Mouse (Mus musculus): ENCODE results near the gene Selenoo. TPM values are rescaled to one million over a fixed set of nuclear protein-coding genes. Genes with fewer than 3 reads are reported as not detected.

The Selenoo gene
- polyA plus RNA-seq, 1 experiment from 2014 or later, result 21.5 TPM

GRCm38 (mm10) chr15:89147456-89147855 is 58.6 kb downstream of the Selenoo start:
- no peaks in the 10 kb centered on the region for H3K9me3 ChIP-seq (ENCODE audit: low read depth, low read length)
- H3K9ac ChIP-seq, result no peak overlapping the region
- no peaks in the 10 kb centered on the region for H3K36me3 ChIP-seq (ENCODE audit: insufficient read depth)
- H3K27me3 ChIP-seq (ENCODE audit: insufficient read depth, low read length), result peaks cover 53% of the 10 kb centered on the region
- H3K4me3 ChIP-seq (ENCODE audit: low read depth, low read length), result peak overlapping the region; percentile 25; the same call in 1 of the 2 replicates
- H3K4me2 ChIP-seq, result peak overlapping the region; percentile 58
- WGBS, result 21% methylated on average over 10 of the region's 10 CpGs
- no peak for TF ChIP-seq CTCF (IDR thresholded peaks at IDR 0.05; ENCODE audit: low read depth)
- peaks cover 7% of the 10 kb centered on the region for H3K4me1 ChIP-seq (ENCODE audit: insufficient read depth)
- ATAC-seq (ENCODE audit: insufficient read depth) (no peak), DNase-seq (no peak)
- no peak overlapping the region for H3K27ac ChIP-seq (ENCODE audit: low read depth)

DNA sequence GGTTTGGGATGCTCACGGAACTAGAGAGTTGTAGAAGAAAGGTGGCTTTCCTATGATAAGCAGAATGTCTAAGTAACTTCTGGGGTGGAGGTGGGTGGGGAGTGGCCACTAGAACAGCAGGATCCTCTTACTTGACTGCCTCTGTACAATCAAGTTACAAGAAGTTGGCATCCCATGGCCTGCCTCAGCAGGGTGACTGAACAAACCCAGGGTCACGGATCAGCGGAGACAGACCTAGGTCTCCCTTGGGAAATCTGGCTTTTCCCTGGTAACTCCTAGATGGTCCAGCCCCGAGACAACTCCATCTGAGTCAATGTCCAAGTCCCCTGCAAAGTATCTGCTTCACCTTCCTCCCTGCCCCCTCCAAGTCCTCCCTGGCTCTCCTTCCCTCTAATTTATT is 59.0 kb downstream of the Selenoo start:
- Histone ChIP-seq H3K9me3 (ENCODE audit: low read depth, low read length) (no peaks in the 10 kb centered on the region), H3K36me3 (ENCODE audit: insufficient read depth) (no peaks in the 10 kb centered on the region), H3K27me3 (ENCODE audit: insufficient read depth, low read length) (peaks cover 53% of the 10 kb centered on the region), H3K4me1 (ENCODE audit: insufficient read depth) (peaks cover 7% of the 10 kb centered on the region), H3K9ac (no peak overlapping the region), H3K27ac (ENCODE audit: low read depth) (no peak overlapping the region), H3K4me2 (peak overlapping the region; percentile 76; the same call in 1 of the 2 replicates), H3K4me3 (ENCODE audit: low read depth, low read length) (no peak overlapping the region)
- ATAC-seq (ENCODE audit: insufficient read depth), result no peak
- no peak for TF ChIP-seq CTCF (IDR thresholded peaks at IDR 0.05; ENCODE audit: low read depth)
- DNase-seq, result no peak
- WGBS, result 55% methylated on average over 4 of the region's 4 CpGs

- H3K9ac ChIP-seq, result peak overlapping the region; percentile 62
- H3K9me3 ChIP-seq (ENCODE audit: low read depth, low read length), result no peaks in the 10 kb centered on the region
- 0 out of 2 replicates have a peak, but pooled peaks cover 3% of the 10 kb centered on the region for H3K36me3 ChIP-seq (ENCODE audit: insufficient read depth)
- peaks cover 7% of the 10 kb centered on the region for H3K4me1 ChIP-seq (ENCODE audit: insufficient read depth)
- peak; percentile 12; the same call in 1 of the 2 replicates for ATAC-seq (ENCODE audit: insufficient read depth)
- peak overlapping the region; percentile 55 for H3K4me3 ChIP-seq (ENCODE audit: low read depth, low read length)
- no peak for TF ChIP-seq CTCF (IDR thresholded peaks at IDR 0.05; ENCODE audit: low read depth)
- H3K27ac ChIP-seq (ENCODE audit: low read depth), result no peak overlapping the region
- peak; percentile 44 for DNase-seq
- WGBS, result 6% methylated on average over 25 of the region's 25 CpGs
- peak overlapping the region; percentile 76 for H3K4me2 ChIP-seq
- peaks cover 53% of the 10 kb centered on the region for H3K27me3 ChIP-seq (ENCODE audit: insufficient read depth, low read length)
These were observed 59.8 kb downstream of the Selenoo start for GRCm38 (mm10) chr15:89148496-89149270.

DNA sequence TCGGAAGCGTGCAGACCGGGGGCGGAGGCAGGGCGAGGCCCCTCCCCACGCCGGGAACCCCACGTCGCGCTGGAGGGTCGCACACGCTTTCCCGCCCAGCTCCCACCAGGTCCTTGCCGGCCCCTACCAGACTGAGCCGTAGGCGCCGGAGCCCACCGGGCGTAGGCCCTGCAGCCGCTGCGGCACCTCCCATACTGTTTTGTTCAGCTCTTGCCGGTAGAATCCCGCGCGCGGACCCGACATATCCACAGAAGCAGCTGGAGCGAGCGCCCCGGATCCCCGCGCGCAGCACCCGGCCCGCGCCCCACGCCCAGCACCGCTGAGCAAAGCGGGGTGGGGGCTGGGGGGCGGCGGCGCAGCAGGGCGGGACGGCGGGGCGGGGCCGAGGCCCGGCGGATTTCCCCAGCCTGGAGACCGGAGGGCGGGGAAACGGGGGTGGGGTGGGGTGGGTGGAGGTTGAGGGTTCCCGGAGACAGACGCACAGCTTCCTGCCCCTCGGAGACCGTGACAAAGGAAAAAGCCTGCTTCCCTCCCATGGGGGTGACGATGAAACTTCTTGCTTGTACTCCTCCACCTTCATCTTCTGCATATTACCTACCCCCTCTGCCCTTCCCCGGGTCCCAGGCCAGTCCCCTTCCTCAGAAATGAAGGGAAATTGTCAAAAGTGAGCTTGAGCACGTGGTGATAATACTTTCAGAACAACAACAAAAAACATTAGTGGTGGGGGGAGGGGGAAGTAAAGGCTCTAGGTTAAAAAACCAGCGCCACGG is 60.6 kb downstream of the Selenoo start, which contains the start of gene Mapk11:
TSS of gene Mapk11 (minus strand) at position 358 of the 770 bp plus-strand sequence.
- peak within 1 kb of the TSS; percentile 76 for H3K4me2 ChIP-seq
- peaks cover 10% of the 10 kb centered on the region; the same call in 1 of the 2 replicates for H3K36me3 ChIP-seq (ENCODE audit: insufficient read depth)
- H3K27ac ChIP-seq (ENCODE audit: low read depth), result 0 out of 2 replicates have a peak within 1 kb of the TSS, but pooled peaks have one; percentile 3
- no peaks in the 10 kb centered on the region for H3K9me3 ChIP-seq (ENCODE audit: low read depth, low read length)
- H3K4me3 ChIP-seq (ENCODE audit: low read depth, low read length), result peak within 1 kb of the TSS; percentile 55
- TF ChIP-seq CTCF (IDR thresholded peaks at IDR 0.05; ENCODE audit: low read depth), result no peak
- peak within 1 kb of the TSS; percentile 62 for H3K9ac ChIP-seq
- ATAC-seq (ENCODE audit: insufficient read depth) (peak; percentile 61), DNase-seq (peak; percentile 69)
- peaks cover 7% of the 10 kb centered on the region for H3K4me1 ChIP-seq (ENCODE audit: insufficient read depth)
- peaks cover 53% of the 10 kb centered on the region for H3K27me3 ChIP-seq (ENCODE audit: insufficient read depth, low read length)
- WGBS, result under 1% methylated on average over 58 of the region's 61 CpGs

Other genes starting within 250 kb of the Selenoo start
- gene Pim3, start 226.9 kb upstream of the Selenoo start, polyA plus RNA-seq (2014; fragmentation: Nextera tagmentation; extraction: Ambion mirVana), result 48.6 TPM in 2 replicates
- gene Ttll8, start 134.7 kb upstream of the Selenoo start, polyA plus RNA-seq (2014; fragmentation: Nextera tagmentation; extraction: Ambion mirVana), result not detected in 2 replicates
- gene Mlc1, start 110.1 kb upstream of the Selenoo start, polyA plus RNA-seq (2014; fragmentation: Nextera tagmentation; extraction: Ambion mirVana), result not detected in 2 replicates
- gene Mov10l1, start 106.2 kb upstream of the Selenoo start, polyA plus RNA-seq (2014; fragmentation: Nextera tagmentation; extraction: Ambion mirVana), result 0.89 TPM in 1 of 2 replicates, not detected in the other
- 0.22 and 0.34 TPM in 2 replicates for gene Panx2, start 29.4 kb upstream of the Selenoo start, polyA plus RNA-seq (2014; fragmentation: Nextera tagmentation; extraction: Ambion mirVana)
- gene Trabd, start 14.0 kb upstream of the Selenoo start, polyA plus RNA-seq (2014; fragmentation: Nextera tagmentation; extraction: Ambion mirVana), result 48.6 and 51.6 TPM in 2 replicates
- gene Tubgcp6, start 34.0 kb downstream of the Selenoo start, polyA plus RNA-seq (2014; fragmentation: Nextera tagmentation; extraction: Ambion mirVana), result 18.4 and 19.8 TPM in 2 replicates
- gene Hdac10, start 39.6 kb downstream of the Selenoo start, polyA plus RNA-seq (2014; fragmentation: Nextera tagmentation; extraction: Ambion mirVana), result 18.8 and 19.7 TPM in 2 replicates
- gene Mapk12, start 51.6 kb downstream of the Selenoo start, polyA plus RNA-seq (2014; fragmentation: Nextera tagmentation; extraction: Ambion mirVana), result 11.4 and 11.9 TPM in 2 replicates
- gene Mapk11, start 60.5 kb downstream of the Selenoo start, polyA plus RNA-seq (2014; fragmentation: Nextera tagmentation; extraction: Ambion mirVana), result 11.3 and 13.3 TPM in 2 replicates
- 149 and 156 TPM in 2 replicates for gene Plxnb2, start 91.7 kb downstream of the Selenoo start, polyA plus RNA-seq (2014; fragmentation: Nextera tagmentation; extraction: Ambion mirVana)
- 9.2 and 11.0 TPM in 2 replicates for gene Dennd6b, start 107.4 kb downstream of the Selenoo start, polyA plus RNA-seq (2014; fragmentation: Nextera tagmentation; extraction: Ambion mirVana)
- gene Ppp6r2, start 122.5 kb downstream of the Selenoo start, polyA plus RNA-seq (2014; fragmentation: Nextera tagmentation; extraction: Ambion mirVana), result 25.6 and 27.8 TPM in 2 replicates
- gene Sbf1, start 226.2 kb downstream of the Selenoo start, polyA plus RNA-seq (2014; fragmentation: Nextera tagmentation; extraction: Ambion mirVana), result 56.5 and 71.3 TPM in 2 replicates
- gene Adm2, start 233.6 kb downstream of the Selenoo start, polyA plus RNA-seq (2014; fragmentation: Nextera tagmentation; extraction: Ambion mirVana), result 0.33 and 0.53 TPM in 2 replicates
- not detected in 2 replicates for gene Miox, start 245.3 kb downstream of the Selenoo start, polyA plus RNA-seq (2014; fragmentation: Nextera tagmentation; extraction: Ambion mirVana)